Mouse (Mus musculus) bone marrow macrophage, adult 2 months (primary cell): ENCODE results near the gene Il1rapl1.

Experiments used
- CTCF ChIP-seq: IDR thresholded peaks from 2 replicates; pipeline ENCODE4 v1.5.1; 2012; ENCODE audit warnings: low read depth, mild to moderate bottlenecking, low read length, moderate library complexity
- POLR2A ChIP-seq: IDR thresholded peaks from 2 replicates; pipeline ENCODE4 v1.6.1; 2012; ENCODE audit warnings: mild to moderate bottlenecking, low read depth, low read length, borderline replicate concordance

DNA sequence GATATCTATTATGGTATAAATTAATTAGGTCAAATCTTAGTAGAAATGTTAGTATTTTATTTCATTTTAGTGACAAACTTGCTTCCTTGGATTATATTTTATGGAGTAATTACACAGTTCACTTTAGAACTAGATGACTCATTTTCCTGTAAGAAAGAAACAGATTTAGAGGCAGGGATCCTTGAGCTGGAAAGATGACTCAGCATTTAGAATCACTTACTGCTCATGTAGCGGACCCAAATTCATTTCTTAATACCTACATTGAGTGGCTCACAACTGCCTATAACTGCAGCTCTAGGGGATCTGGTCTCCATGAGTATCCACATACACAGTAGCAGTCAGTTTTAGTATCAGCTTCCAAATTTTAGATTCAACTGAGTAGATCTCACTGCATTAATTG, 71.9 kb downstream of the Il1rapl1 start:
- TF ChIP-seq CTCF (no peak), POLR2A (no peak)
